Mouse (Mus musculus): ENCODE data around the gene Timeless. TPM values are rescaled to one million over a fixed set of nuclear protein-coding genes. Genes with fewer than 3 reads are reported as not detected.
"Not testable (repeated sequence)": the region's sequence is repeated elsewhere in the genome, so short reads cannot be mapped to it uniquely, and the experiment has no call there.

Timeless gene
- polyA plus RNA-seq, 1 experiment from 2014 or later, result 32.0 TPM

DNA sequence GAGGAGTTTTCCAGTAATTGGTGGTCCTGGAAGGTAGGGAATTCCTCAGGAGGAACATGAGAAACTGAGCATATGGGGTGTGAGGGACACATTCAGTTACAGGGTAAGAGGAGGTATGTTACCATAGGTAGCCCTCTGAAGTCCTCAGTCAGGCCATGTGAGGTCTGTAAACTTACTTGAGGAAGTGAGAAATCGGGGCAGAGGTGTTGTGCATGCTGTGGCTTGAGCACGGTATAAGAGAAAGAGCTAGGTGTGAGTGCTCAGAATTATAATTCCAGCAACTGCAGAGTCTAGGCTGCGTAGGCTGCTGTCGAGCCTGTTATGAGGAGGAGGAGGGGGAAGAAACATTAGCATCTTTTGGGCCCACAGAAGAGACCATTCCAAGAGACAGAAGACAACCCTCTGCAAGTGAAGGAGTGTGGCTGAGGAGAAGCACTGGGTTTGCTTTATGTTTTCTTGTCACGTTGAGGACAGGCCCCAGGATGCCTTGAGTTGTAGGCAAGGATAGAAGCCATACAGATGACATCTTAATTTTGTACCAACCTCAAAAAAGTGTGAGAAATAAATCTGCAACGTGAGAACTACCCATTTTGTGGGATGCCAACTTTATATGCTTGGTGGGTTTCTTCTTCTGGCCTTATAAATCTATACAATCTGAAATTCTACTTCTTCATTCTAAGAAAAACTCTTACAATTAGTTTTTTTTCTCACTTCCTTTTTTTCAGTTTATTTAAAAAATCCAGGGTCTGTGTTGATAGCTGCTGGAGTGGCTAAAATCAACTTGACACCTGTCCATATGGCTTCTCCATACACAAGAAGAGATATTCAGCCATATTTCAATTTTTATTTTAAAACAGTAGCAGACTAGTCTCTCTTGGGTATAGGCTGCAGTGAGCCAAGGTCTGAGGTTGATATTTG is 31.8 kb downstream of the Timeless start:
- 75% methylated on average over 6 of the region's 6 CpGs for WGBS
- no peak overlapping the region for H3K4me3 ChIP-seq
- no peak overlapping the region for H3K4me2 ChIP-seq (replicated peaks)
- no peaks in the 10 kb centered on the region for H3K27me3 ChIP-seq
- H3K36me3 ChIP-seq, result no peaks in the 10 kb centered on the region
- no peak overlapping the region for H3K27ac ChIP-seq (replicated peaks)
- no peak for ATAC-seq (replicated peaks)
- no peak overlapping the region for H3K9ac ChIP-seq (replicated peaks)
- H3K9me3 ChIP-seq, result no peaks in the 10 kb centered on the region
- no peaks in the 10 kb centered on the region for H3K4me1 ChIP-seq

DNA sequence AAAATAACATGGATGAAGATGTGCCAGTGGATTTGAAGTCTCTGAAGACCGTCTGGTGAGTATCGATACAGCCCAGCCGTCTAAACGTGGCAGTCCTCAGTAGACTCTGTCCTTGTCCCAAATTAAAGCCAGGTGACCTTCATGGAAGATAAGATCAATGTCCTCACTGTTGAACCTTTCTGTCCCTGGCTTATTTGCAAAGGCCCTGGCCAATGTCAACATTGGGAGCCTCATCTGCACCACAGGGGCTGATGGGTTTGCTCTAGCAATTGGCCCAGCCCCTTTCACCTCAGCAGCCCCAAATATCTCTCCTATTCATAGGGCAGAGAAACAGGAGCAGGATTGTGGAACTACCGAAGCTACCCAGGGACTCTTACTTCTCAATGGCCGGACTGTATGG is 36.5 kb downstream of the Timeless start, which contains the start of gene Apof:
Gene Apof, plus strand, starts transcription at position 301 of the 400 bp plus-strand sequence.
- no peak within 1 kb of the TSS for H3K9ac ChIP-seq (replicated peaks)
- no peaks in the 10 kb centered on the region for H3K9me3 ChIP-seq
- no peaks in the 10 kb centered on the region for H3K36me3 ChIP-seq
- ATAC-seq (replicated peaks), result no peak
- H3K4me1 ChIP-seq, result peaks cover 11% of the 10 kb centered on the region
- no peak within 1 kb of the TSS for H3K4me3 ChIP-seq
- H3K27me3 ChIP-seq, result no peaks in the 10 kb centered on the region
- H3K27ac ChIP-seq (replicated peaks), result no peak within 1 kb of the TSS
- WGBS, result 86% methylated on average over 6 of the region's 6 CpGs
- no peak within 1 kb of the TSS for H3K4me2 ChIP-seq (replicated peaks)

DNA sequence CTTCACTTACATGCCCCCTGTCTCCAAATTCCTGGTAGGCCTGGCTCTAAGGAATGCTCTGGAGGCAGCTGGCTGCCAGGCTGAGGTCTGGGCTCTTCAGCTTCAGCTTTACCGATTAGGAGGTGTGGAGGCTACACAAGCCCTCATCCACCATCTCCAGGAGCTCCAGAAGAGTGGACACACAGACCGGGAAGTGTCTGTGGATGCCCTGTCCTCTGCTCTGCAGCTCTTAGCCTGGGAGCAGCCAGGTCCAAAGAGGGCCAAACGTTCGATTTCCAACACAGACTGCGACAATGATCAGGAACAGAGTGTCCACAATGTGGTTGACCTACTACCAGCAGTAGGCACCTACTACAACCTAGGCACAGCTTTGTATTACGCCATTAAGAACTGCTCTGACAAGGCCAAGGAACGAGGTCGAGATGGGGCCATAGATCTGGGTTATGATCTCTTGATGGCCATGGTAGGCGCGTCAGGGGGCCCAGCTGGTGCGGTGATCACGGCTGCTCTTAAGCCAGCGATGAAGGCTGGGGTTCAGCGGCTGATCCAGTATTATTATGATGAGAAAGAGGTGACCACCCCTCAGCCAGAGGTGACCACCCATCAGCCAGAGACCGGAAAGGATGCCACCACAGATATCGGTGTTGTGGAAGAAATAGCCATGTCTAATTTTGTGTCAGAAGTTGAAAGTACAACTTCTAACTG is 37.5 kb downstream of the Timeless start:
- Histone ChIP-seq H3K27me3 (no peaks in the 10 kb centered on the region), H3K4me2 (replicated peaks) (peak overlapping the region; percentile 52; the same call in 1 of the 2 replicates), H3K36me3 (no peaks in the 10 kb centered on the region), H3K4me3 (peak overlapping the region; percentile 87; the same call in 1 of the 2 replicates), H3K27ac (replicated peaks) (no peak overlapping the region), H3K4me1 (peaks cover 11% of the 10 kb centered on the region), H3K9ac (replicated peaks) (no peak overlapping the region), H3K9me3 (no peaks in the 10 kb centered on the region)
- ATAC-seq (replicated peaks), result no peak
- WGBS, result 91% methylated on average over 16 of the region's 16 CpGs

DNA sequence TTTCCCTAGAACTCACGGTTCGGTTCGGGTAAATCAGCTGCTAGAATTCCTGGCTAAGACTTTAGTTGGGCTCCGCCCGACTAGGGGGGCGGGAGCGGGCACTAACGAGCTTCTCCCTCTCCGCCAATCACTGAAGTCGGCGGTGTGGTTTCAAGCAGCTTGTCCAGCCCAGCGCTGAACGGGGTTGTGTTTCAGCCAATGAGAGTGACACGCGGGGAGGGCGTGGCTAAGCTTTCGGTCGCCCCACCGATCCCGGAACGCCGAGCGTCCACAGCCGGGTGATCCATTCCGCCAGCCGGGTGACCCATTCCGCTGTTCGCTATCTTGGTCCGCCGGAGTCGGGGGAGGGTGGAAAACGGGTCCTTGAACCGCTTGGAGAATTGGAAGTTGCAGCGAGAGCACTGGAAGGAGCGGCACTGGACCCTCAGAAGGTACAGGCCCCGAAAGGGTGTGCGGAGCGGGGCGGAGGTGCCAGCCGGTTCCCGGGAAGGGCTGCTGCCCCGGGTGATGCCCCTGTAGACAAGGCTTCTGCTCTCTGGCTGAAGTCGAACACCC is 38.5 kb downstream of the Timeless start, which contains the start of gene Stat2:
Gene Stat2, plus strand, starts transcription at position 273 of the 555 bp plus-strand sequence.
- peak within 1 kb of the TSS; percentile 83 for H3K9ac ChIP-seq (replicated peaks)
- under 1% methylated on average over 43 of the region's 43 CpGs for WGBS
- peak; percentile 100 for ATAC-seq (replicated peaks)
- no peaks in the 10 kb centered on the region for H3K27me3 ChIP-seq
- H3K27ac ChIP-seq (replicated peaks), result peak within 1 kb of the TSS; percentile 82
- no peaks in the 10 kb centered on the region for H3K9me3 ChIP-seq
- peak within 1 kb of the TSS; percentile 52 for H3K4me2 ChIP-seq (replicated peaks)
- H3K4me1 ChIP-seq, result peaks cover 11% of the 10 kb centered on the region
- peak within 1 kb of the TSS; percentile 87 for H3K4me3 ChIP-seq
- H3K36me3 ChIP-seq, result no peaks in the 10 kb centered on the region

DNA sequence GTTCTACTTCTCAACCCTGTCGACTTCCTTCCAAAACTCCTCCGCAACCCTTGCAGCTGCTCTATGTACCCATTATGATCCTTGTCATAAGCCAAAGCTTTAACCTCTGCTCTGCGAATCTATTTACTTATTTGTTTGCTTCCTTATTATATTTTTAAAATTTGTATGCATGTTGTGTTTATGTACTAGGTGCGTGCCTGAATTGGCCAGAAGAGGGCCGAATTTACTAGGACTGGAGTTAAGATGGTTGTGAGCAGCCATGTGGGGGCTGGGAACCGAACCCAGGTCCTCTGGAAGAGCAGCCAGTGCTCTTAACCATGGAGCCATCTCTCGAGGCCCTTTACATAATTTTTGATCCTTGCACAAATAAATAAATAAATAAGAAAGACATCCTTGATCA is 39.0 kb downstream of the Timeless start:
- Histone ChIP-seq H3K9ac (replicated peaks) (peak overlapping the region; percentile 83), H3K27me3 (no peaks in the 10 kb centered on the region), H3K9me3 (no peaks in the 10 kb centered on the region), H3K4me2 (replicated peaks) (peak overlapping the region; percentile 52), H3K4me1 (peaks cover 11% of the 10 kb centered on the region), H3K36me3 (no peaks in the 10 kb centered on the region), H3K27ac (replicated peaks) (peak overlapping the region; percentile 82), H3K4me3 (peak overlapping the region; percentile 87)
- 44% methylated on average over 7 of the region's 7 CpGs for WGBS
- ATAC-seq (replicated peaks), result no peak

DNA sequence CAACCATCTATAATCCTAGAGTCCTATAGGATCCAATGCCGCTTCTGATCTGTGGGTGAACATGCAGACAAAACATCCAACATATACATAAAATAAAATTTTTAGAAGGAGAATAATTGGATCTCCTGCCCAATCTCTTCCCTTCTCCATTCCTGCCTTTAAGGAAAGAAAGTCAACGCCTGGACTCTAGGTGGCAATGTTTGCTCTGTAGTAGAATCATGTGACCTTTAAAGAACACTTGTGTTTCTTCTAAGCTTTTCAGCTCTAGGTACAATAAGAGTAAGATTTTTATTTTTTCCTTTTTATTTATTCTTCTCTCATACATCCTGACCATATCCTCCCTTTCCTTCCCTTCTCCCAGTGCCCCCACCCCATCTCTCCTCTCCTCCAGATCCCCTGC is 40.0 kb downstream of the Timeless start:
- peaks cover 11% of the 10 kb centered on the region for H3K4me1 ChIP-seq
- H3K9ac ChIP-seq (replicated peaks), result no peak overlapping the region
- no peaks in the 10 kb centered on the region for H3K9me3 ChIP-seq
- 77% methylated on average over 2 of the region's 2 CpGs for WGBS
- H3K4me2 ChIP-seq (replicated peaks), result no peak overlapping the region
- no peak for ATAC-seq (replicated peaks)
- no peak overlapping the region for H3K4me3 ChIP-seq
- H3K27me3 ChIP-seq, result no peaks in the 10 kb centered on the region
- H3K27ac ChIP-seq (replicated peaks), result no peak overlapping the region
- H3K36me3 ChIP-seq, result peaks cover under 1% of the 10 kb centered on the region; the same call in 1 of the 2 replicates

DNA sequence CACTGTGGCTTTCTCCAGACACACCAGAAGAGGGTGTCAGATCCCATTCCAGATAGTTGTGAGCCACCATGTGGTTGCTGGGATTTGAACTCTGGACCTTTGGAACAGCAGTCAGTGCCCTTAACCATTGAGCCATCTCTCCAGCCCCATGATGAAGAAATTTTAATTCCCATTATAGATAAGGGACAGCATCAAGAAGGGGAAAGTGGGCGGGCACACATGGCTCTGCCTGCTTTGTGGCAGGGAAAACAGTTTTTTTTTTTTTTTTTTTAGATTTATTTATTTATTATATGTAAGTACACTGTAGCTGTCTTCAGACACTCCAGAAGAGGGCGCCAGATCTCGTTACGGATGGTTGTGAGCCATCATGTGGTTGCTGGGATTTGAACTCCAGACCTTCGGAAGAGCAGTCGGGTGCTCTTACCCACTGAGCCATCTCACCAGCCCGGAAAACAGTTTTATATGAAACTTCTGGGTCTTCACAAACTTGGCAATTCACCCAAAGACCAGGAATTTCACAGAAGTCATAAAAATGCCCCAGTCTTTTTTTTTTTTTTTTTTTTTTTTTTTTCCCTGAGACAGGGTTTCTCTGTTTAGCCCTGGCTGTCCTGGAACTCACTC is 41.1 kb downstream of the Timeless start:
- H3K4me1 ChIP-seq, result peaks cover 11% of the 10 kb centered on the region
- not testable (repeated sequence) for H3K4me2 ChIP-seq (replicated peaks); H3K9me3 ChIP-seq; ATAC-seq (replicated peaks); H3K27ac ChIP-seq (replicated peaks); H3K4me3 ChIP-seq; H3K27me3 ChIP-seq; H3K9ac ChIP-seq (replicated peaks); H3K36me3 ChIP-seq
- 87% methylated on average over 7 of the region's 7 CpGs for WGBS

DNA sequence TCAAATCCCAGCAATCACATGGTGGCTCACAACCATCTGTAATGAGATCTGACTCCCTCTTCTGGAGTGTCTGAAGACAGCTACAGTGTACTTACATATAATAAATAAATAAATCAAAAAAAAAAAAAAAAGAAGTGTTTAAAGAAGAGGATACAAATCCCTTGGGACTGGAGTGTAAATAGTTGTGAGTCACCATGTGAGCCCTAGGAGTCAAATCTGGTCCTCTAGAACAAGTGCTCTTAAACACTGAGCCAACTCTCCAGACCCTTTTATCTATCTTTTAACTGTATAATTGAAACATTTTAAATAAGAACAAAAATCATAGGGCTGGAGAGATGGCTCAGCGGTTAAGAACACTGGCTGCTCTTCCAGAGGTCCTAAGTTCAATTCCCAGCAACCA is 43.5 kb downstream of the Timeless start:
- not testable (repeated sequence) for H3K27ac ChIP-seq (replicated peaks); H3K9me3 ChIP-seq; H3K4me3 ChIP-seq; H3K4me1 ChIP-seq; H3K4me2 ChIP-seq (replicated peaks); H3K9ac ChIP-seq (replicated peaks); ATAC-seq (replicated peaks); H3K27me3 ChIP-seq
- WGBS, result 100% methylated on average over 1 of the region's 1 CpGs
- peaks cover 15% of the 10 kb centered on the region for H3K36me3 ChIP-seq

DNA sequence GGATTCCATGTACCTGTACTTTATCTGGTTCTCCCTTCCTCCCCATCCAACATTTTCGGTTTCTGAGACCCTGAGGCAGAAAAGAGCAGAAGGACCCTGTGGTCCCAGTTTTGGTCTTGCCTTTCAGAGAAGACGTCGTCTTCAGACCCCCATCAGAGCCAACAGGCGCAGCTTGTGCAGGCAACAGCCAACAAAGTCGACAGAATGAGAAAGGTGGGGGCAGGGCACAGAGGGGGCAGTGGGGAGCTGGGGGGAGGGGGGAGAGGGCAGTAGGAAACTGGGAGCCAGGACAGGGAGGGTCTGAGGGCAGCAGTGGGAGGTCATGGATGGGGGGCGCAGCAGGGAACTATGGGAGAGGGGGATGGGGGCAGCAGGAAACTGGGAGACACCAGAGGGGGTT is 46.3 kb downstream of the Timeless start:
- Histone ChIP-seq H3K4me3 (no peak overlapping the region), H3K27me3 (no peaks in the 10 kb centered on the region), H3K4me2 (replicated peaks) (no peak overlapping the region), H3K9ac (replicated peaks) (no peak overlapping the region), H3K27ac (replicated peaks) (no peak overlapping the region), H3K9me3 (no peaks in the 10 kb centered on the region), H3K36me3 (peaks cover 37% of the 10 kb centered on the region), H3K4me1 (no peaks in the 10 kb centered on the region)
- no peak for ATAC-seq (replicated peaks)
- WGBS, result 60% methylated on average over 5 of the region's 6 CpGs

DNA sequence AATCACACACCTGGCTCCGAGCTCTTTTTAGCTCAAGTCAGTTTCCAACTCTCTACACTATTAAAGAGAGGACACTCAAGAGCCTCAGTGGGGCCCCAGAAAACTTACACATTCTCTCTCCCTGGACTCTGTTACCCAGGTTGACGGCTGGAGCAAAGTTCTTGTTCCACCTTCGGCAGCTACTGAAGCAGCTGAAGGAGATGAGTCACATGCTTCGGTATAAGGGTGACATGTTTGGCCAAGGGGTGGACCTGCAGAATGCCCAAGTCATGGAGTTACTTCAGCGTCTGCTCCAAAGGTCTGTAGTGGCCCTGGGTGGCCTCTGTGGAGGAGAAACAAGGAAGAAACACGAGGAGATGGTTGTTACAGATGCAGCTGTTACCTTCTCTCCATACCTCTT is 49.1 kb downstream of the Timeless start:
- Histone ChIP-seq H3K4me1 (no peaks in the 10 kb centered on the region), H3K4me3 (no peak overlapping the region), H3K27me3 (no peaks in the 10 kb centered on the region), H3K27ac (replicated peaks) (no peak overlapping the region), H3K36me3 (peaks cover 52% of the 10 kb centered on the region), H3K9ac (replicated peaks) (no peak overlapping the region), H3K4me2 (replicated peaks) (no peak overlapping the region), H3K9me3 (no peaks in the 10 kb centered on the region)
- no peak for ATAC-seq (replicated peaks)
- WGBS, result 88% methylated on average over 6 of the region's 6 CpGs

DNA sequence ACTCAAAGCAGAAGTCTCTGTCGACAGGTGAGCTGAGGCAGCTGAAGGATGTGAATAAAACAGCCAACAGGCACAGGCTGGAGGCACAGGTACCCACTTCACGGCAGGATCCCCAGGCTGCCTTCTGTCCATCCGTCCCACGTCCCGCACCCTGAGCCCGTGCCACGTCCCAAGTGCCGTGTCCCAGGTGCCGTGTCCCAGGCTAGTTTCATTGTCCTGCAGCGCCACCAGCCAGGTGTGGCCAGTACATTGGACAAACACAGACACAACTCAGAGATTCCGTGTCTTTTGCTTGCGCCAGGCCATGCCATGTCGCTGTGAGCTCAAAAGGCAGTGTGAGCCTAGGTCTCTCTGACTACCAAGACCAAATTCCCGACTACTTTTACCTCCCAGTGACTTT is 49.8 kb downstream of the Timeless start:
- WGBS, result 93% methylated on average over 14 of the region's 14 CpGs
- no peak for ATAC-seq (replicated peaks)
- Histone ChIP-seq H3K9me3 (no peaks in the 10 kb centered on the region), H3K4me1 (no peaks in the 10 kb centered on the region), H3K36me3 (peaks cover 52% of the 10 kb centered on the region), H3K4me2 (replicated peaks) (no peak overlapping the region), H3K27ac (replicated peaks) (no peak overlapping the region), H3K4me3 (no peak overlapping the region), H3K9ac (replicated peaks) (no peak overlapping the region), H3K27me3 (no peaks in the 10 kb centered on the region)

Measured in forebrain, embryonic 15.5 days (tissue).